Mouse (Mus musculus): Measurements from ENCODE around the gene Igdcc4.

Gene Igdcc4

DNA sequence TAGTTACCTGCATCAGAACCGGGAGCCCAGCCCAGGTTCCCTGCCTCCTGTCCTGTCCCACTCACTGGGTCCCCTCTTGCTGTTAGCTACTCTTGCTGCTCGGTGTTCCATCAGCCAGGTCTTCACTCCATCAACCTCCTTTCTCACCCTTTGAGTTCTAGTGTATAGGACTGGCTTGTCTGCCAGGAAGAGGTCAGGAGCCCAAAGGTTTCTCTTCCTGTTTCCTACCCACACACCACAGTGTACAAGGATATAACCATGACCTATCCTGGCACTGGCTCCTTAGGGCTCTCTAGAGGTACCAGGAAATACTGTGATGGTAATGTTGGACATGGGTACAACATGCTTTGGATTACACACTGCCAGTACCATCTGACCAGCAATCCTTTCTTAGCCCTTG, 12.4 kb downstream of the Igdcc4 start:
- no peak for DNase-seq

DNA sequence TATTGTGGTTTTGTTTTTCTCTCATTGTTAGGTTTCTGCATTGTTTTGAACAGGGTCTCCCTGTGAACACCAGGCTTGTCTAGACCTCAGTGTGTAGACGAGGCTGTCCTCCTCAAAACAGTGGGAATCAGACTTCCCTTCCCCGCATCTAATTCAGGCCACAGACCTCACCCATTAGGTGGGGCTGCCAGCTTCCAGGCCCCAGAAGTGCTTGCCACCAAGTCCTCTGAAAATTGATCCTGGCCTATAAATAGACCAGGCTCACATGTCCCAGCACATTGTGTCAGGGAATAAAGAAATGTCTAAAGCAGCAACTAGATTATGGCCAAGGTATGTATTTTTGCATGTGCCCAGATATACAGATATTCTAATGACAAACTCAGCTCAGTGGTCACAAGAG, 14.6 kb downstream of the Igdcc4 start:
- DNase-seq, result no peak

DNA sequence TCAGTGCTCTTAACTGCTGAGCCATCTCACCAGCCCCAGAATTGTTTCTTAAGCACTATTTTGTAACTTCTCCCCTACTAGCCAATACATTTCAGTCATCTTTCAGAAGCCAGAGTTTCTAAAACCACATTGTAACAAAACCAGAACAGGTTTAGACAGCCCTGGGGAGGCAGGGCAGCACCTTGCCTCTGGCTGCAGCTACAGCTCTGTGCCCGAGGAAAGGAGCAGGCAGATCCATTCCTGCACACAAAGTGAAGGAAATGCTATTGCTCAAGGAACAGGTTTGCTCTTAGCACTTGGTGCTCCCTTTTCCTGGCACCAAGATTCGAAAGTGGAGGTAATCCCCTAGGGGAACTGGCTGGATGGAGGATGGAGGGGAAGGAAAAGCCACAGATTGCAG, 16.2 kb downstream of the Igdcc4 start:
- DNase-seq, result no peak

DNA sequence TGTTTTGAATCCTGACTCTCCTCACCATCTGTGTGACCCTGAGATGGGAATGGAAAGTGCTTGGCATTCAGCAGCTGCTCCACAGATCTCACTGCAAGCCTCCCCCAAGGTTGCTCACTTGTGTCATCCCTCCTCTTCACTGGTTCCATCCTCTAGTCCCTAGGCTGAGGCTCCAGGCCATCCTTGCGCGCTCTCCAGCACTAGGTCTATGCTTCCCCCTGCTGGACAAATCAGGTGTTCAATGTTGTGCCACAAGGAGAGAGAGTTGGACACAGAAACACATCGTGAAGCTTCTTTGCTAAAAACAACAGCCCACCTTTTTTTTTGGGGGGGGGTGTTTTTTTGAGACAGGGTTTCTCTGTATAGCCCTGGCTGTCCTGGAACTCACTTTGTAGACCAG, 19.6 kb downstream of the Igdcc4 start:
- peak; percentile 82 to 85 for DNase-seq

DNA sequence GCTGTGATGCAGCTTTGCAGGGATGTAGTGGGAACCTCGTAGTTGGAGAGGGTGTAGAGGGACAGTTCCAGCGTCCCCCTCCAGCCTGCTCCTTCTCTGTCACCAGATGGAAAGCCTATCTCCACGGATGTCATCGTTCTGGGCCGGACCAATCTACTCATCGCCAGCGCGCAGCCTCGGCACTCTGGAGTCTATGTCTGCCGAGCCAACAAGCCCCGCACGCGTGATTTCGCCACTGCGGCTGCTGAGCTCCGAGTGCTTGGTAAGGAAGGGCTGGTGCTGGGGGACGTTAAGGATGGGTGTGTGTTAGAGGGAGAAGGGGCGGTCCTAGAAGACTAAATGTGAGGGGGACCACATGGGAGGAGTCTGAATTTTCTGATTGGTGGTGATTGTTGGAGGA, 21.3 kb downstream of the Igdcc4 start:
- peak; percentile 49 to 61 for DNase-seq

DNA sequence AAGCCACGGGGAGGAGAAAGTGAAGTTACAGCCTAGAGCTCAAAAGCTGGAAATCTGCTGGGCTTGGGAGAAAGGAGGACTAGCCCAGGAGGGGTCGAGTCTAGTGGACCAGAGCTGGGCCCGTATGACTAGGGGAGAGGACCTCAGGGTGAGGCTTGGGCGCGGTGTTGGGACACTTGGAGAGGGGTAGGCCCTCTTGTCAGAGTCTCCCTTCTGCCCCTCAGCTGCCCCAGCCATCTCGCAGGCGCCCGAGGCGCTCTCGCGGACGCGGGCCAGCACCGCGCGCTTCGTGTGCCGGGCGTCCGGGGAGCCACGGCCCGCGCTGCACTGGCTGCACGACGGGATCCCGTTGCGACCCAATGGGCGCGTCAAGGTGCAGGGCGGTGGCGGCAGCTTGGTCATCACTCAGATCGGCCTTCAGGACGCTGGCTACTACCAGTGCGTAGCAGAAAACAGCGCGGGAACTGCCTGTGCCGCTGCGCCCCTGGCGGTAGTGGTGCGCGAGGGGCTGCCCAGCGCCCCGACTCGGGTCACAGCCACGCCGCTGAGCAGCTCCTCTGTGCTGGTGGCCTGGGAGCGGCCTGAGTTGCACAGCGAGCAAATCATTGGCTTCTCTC, 22.4 kb downstream of the Igdcc4 start:
- peak; percentile 83 to 88 for DNase-seq

DNA sequence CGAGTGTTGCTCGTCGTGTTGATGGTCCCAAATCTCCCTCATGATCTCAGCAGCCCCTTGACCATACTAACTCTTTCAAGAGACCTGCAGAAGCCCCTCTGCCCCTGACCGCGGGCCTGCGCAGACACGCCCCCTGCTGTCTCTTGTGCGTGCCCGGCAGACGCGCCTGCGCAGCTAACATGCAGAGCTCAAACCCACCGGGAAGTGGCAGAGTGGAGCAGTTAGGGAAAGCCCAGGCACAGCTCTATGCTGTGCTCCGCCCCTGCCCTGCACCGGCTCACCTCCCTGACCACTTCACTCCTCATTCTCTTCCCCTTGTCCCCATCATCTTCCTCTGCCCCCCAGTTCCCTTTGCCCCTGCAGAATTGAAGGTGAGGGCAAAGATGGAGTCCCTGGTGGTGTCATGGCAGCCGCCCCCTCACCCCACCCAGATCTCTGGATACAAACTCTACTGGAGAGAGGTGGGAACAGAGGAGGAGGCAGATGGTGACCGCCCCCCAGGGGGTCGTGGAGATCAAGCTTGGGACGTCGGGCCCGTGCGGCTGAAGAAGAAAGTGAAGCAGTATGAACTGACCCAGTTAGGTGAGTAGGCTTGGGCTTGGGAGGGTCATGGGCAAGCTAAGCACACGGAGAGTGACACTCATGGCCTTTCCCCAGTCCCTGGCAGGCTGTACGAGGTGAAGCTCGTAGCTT, 27.0 kb downstream of the Igdcc4 start:
- peak; percentile 72 to 82 for DNase-seq

DNA sequence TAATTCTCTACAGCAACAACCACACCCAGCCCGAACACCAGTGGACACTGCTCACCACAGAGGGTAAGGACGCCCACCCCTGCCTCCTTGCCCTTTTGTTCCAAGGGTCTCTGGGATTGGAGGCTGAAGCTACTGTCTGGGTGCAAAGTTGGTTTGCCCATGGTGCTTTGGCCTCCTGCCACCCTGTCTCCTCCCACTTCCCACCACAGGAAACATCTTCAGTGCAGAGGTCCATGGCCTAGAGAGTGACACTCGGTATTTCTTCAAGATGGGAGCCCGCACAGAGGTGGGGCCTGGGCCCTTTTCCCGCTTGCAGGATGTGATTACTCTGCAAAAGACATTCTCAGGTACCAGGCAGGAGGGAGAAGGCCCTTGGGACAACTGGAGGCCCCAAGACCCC, 30.4 kb downstream of the Igdcc4 start:
- peak; percentile 33 to 37 for DNase-seq

DNA sequence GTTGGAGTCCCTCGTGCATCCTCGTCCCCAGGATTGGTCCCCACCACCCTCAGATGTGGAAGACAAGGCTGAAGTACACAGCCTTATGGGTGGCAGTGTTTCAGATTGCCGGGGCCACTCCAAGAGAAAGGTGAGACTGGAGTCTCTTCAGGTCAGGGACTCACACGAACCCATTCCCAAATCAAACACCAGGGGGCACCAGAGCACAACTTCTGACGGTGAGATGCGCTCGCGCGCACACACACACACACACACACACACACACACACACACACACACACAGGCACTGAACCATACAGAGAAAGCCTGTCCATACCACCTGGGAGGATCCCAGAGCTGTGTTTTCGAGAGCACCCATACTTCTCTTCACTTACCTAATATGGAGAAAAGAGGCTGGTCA, 32.5 kb downstream of the Igdcc4 start:
- peak; percentile 89 for DNase-seq

DNA sequence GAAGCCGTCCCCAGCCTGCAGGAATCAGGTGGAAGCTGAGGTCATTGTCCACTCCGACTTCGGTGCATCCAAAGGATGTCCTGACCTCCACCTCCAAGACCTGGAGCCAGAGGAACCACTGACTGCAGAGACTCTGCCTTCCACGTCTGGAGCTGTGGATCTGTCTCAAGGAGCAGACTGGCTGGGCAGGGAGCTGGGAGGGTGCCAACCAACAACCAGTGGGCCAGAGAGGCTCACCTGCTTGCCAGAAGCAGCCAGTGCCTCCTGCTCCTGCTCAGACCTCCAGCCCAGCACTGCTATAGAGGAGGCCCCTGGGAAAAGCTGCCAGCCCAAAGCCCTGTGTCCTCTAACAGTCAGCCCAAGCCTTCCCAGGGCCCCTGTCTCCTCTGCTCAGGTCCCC, 33.8 kb downstream of the Igdcc4 start:
- DNase-seq, result no peak

DNA sequence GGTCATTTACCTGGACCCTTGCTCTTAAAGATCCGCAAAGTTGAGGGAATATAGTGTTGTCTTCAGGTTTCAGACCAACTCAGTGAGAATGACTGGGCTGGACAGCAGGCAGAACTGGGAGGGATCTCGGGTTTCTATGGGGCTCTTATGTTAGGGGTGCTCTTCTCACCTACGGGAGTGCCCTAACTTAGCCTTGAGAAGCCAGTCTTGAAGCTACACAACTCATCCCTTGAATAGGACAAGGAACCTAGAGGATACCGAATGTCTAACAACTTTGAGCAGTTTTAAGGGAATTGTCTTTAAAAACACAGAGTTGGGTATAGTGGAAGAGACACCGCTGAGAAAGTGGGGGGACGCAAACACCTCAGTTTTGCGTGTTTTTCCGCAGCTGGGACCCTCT, 39.2 kb downstream of the Igdcc4 start:
- no peak for DNase-seq

DNA sequence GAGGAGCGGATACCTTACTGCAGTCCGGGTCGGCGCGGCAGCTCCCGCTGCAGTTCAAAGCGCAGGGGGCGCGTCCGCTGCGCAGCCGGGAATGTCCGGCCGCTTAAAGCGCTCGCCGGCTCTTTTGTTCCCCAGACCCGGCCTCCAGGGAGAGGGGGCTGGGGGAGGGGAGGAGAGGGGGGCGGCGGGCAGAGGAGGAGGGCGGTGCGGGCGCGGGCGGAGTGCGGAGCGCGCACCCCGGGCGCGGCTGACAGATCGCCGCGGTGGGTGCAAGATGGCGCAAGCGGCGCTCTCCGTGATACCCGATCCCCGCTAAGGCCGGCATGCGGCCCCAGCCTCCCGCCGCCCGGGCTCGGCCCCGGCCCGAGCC, 39.6 kb downstream of the Igdcc4 start, which contains the start of gene Igdcc3:
Igdcc3 (plus strand) TSS at position 254 of the 370 bp plus-strand sequence.
- peak; percentile 71 to 82 for DNase-seq

DNA sequence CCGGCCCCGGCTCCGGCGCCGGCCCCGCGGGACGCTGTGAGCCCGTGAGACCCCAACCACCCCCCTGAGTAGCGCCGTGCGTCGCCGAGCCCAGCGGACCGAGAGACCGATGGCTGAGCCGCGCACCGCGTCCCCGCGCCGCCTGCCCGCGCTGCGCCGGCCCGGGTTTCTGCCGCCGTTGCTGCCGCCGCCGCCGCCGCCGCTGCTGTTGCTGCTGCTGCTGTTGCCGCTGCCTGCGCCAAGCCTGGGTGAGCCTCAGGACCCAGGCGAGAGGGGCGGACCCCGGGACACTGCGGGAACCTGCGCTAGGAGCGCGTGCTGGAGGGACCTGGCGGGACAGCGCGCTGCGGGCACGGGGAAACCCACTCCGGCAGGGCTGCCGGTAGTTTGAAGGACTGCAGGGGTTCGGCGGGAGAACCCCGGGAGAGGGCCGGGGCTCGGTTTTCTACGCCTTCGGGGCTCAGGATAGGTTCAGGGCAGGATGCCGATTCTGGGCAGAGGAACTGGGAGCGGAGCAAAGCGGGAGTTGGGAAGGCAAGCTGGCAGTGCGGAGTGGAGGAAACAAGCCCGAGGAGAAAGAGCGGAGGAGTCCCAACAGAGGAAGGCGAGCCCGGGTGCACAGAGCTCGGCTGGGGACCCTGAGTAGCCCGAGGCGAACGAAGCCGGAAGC, 40.2 kb downstream of the Igdcc4 start:
- DNase-seq, result peak; percentile 72 to 82

DNA sequence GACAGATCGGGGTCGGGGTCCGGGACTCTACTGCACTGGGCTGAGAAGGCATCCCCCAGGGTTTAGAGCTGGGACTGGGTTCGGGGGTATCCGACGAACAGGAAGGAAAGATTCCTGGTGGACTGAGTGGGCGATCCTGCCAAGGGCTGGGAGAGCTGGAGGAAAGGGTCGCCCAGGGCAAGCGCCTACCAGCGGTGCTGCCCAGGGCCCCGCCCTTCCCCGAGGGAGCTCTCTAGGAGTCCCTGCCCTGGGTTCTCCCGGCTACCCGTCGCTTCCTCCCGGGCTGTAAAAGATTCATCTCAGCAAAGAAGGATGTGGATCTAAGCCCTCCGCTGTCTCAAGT, 40.7 kb downstream of the Igdcc4 start:
- DNase-seq, result peak; percentile 62 to 76

DNA sequence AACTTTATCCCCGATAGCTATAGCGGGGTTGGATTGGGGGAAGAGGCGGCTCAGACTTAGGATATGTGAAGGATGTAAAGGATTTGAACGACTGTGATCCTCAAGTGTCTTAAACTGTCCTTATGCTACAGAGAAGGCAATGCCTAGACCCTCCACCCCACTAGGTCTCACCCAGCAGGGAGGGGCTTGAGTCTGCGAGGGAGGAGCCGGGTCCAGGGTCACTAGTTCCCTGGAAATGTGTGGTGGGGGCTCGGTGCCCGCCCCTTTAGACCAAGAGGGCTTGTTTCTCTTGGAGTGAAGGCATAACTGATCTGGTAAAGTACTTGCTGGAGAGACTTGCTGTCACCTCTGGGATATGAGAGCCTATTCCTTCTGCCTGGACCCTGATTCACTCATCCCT, 41.1 kb downstream of the Igdcc4 start:
- peak; percentile 34 to 39 for DNase-seq

DNA sequence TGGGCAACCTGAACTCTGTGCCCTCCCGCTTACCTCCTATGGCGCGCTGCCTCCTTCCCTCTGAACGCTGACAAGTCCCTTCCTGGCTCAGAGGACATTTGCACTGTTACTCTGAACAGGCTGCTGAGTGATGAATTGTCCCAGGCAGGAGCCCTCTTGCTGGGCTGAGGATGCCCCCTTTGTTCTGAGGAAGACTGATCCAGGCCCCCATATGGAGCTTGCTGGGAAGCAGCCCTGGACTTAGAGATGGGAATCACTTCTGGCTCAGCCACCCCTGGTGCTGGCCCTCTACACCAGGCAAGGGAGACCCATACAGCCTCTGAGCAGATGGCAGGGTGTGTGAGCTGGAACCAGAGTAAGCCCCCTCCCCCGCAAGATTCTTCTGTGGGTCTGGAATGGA, 44.7 kb downstream of the Igdcc4 start:
- no peak for DNase-seq

DNA sequence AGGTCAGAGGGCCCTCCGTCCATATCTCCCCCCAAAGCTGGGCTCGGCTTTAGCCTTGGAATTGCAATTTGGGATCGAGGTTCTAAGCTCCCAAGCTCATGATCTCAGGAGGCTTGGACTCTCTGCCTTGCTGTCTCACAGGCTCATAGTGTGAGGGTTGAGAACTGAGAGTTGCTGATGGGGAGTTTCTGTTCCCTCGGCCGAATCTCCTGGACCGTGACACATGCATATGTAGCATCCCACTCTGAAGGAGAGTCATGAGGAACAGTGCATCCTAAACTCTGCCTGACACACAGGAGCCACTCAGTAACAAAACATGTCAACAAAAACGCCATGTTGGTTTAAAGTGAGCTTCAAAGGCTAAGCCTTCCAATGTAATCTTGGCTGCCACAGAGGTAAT, 47.2 kb downstream of the Igdcc4 start:
- DNase-seq, result no peak

DNA sequence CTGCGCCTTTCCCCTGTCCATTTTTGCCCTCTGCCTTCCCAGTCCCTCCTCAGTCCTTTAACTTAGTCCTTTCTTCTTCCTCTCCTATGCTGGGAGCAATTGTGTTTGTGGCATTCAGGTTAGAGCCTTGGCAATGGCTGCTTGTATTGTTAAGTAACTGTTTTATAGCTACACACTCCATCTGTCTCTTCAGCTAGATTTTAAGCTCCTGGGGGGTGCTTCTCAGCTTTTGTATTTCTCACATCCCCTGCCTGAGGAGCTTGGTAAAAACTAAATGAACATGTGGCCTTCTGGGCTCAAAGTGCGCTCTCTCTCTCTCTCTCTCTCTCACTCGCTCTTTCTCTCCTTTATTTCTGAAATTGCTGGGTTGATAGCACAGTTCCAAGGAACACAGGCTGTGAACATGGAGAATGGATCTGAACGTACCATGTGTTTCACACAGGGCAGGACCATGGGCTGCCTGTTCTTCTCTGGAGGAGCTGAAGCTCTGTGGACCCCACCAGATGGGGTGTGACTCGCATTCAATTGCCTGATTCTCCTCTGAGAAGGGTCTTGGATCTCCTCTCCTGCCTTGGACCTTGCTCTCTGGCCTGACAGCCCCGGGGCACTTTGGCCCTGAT, 51.5 kb downstream of the Igdcc4 start:
- DNase-seq, result no peak

DNA sequence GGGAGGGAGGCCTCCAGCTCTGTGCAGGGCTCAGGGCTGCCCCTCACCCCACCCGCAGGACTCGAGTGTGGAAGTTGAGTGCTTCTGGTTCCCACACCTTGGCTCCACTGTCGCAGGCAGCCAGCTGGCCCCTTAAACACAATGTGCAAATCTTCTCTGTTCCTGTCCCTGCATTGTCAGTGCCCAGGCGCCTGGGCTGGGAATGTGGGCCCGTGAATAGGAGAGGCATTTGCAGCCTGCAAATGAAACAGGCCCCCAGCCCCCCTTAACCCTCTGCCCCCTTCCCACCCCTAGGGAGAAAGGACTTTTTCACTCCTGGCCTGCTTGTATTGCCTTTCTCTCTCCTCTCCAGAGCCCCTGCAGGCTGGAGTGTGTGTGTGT, 52.0 kb downstream of the Igdcc4 start:
- DNase-seq, result peak; percentile 43 to 69

DNA sequence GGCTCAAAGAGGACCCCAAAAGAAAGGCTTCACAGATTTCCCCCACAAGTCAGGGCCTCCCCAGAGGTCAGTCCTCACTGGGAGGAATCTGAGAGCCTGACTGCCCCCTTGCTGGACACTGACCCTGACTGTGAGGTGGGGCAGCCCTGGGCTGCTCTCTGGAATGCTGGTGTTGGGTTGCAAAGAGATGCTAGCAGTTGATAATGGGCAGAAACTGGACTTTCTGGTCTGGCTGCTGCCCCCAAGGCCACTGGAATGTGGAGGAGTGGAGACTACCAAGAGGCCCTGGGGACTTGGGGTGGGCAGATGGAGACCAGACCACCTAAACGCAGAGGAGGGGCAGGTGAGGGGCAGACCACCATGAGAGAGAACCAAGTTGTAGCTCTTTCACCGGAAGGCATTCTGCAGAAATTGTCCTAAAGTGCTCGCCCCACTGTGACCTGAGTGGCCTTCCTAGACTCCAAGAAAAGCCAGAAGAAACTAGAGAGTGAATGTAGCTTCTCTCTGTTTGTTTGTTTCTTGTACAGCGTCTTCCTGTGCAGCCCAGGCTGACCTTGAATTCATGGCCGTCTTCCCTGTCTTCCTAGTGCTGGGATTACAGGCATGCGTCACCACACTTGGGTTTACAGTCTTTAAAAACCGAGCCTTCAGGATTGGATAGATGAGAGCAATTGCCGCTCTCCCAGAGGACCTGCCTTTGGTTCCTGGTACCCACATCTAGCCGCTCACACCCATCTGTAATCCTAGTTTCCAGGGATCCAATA, 53.6 kb downstream of the Igdcc4 start:
- DNase-seq, result peak; percentile 57 to 72

DNA sequence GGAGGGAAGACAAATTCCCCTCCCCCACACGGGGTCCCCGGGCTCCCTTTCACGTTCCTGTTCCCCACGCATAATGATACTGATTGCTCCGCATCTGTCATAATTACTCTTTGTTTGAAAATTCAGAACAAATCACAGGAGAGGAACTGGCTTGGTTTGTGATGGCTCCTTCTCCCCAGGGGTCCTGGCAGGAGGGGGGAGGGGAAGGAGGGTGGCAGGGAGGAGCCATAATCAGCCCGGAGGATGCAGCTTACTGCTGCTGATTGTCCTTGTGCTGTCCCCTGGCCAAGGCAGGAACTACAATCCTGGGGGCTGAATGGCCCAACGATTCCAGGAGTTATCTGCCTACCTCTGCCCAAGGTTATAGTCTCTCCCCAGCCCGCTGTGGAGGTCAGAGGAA, 55.3 kb downstream of the Igdcc4 start:
- peak in 1 of 2 experiments; percentile 41 for DNase-seq

DNA sequence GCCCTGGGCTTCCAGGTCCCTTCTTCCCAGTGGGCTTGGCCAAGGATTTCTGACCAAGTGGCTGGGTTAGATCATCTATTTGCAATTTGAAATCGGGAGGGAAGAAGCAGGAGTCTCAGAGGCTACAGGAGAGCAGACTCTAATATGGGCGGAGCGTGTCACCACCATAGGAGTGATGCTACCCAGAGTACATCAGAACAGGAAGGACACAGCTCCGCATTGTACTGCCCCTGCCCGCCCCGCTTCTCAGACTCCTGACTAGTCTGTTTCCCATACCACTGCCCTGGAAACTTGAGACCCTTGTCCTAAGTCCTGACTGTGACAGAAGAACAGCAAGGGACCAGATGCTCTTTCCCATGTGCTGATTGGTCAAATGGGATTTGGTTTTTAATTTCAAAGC, 56.3 kb downstream of the Igdcc4 start:
- DNase-seq, result no peak

DNA sequence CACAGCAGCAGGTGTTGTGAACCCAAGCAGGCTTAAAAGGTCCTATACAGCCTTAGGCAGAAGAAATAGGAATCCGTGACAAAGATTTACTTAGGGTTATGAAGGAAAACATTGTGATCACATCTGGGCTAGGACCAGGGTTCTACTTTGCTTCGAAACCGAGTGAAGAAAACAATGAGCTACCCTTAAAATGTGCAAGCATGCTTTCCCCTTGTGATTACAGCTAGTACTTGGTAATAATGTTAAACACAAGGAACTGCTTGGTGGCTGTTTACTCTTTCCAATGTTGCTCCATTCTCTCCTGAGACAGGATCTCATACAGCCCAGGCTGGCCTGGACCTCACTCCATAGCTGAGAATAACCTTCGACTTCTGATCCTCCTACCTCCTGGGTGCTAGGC, 59.9 kb downstream of the Igdcc4 start:
- no peak for DNase-seq

Measured in kidney, postnatal 4 days (tissue).